Mouse (Mus musculus): ENCODE measurements around the gene Sdhaf4. TPM values are rescaled to one million over a fixed set of nuclear protein-coding genes. Genes with fewer than 3 reads are reported as not detected.

Gene Sdhaf4
- total and polyA plus RNA-seq, 3 experiments = 20.9 to 79.6 (median 40.7) TPM

- Histone ChIP-seq H3K4me3 (replicated peaks in 1 of 3; ENCODE audit: low read depth in 2 of 3, low read length in 2 of 3, poor library complexity in 1 of 3) (no peak overlapping the region), H3K36me3 (replicated peaks in 1 of 2; ENCODE audit: control insufficient read depth in 1 of 2, insufficient read depth in 1 of 2, low read length in 1 of 2) (no peaks in the 10 kb centered on the region), H3K79me2 (replicated peaks; ENCODE audit: control insufficient read depth, extremely low read depth, insufficient read depth, poor library complexity, severe bottlenecking) (no peaks in the 10 kb centered on the region), H3K4me1 (ENCODE audit: control insufficient read depth in 1 of 2, insufficient read depth in 2 of 2) (peaks cover 3 to 44% of the 10 kb centered on the region in 2 experiments), H3K9ac (ENCODE audit: insufficient read depth, low read depth) (no peak overlapping the region), H3K4me2 (ENCODE audit: insufficient read depth, low read depth, poor library complexity, severe bottlenecking) (peak overlapping the region; percentile 17), H3K27me3 (replicated peaks) (no peaks in the 10 kb centered on the region), H3K9me3 (replicated peaks; ENCODE audit: low read length) (no peaks in the 10 kb centered on the region), H3K27ac (ENCODE audit: insufficient read depth, low read depth) (peak overlapping the region; percentile 78)
- TF ChIP-seq USF2 (conservative IDR thresholded peaks at IDR 0.05; ENCODE audit: low read depth, low read length) (no peak), ZC3H11A (IDR thresholded peaks at IDR 0.05; ENCODE audit: low read depth, low read length) (no peak), ZNF384 (IDR thresholded peaks at IDR 0.05; ENCODE audit: low read depth, low read length) (peak; percentile 88), POLR2A (IDR thresholded peaks at IDR 0.05; ENCODE audit: low read depth, low read length) (peak; percentile 54; the same call in 1 of the 2 replicates), CHD1 (IDR thresholded peaks at IDR 0.05; ENCODE audit: low read depth, low read length) (peak; percentile 91; the same call in 1 of the 2 replicates), SMC3 (IDR thresholded peaks at IDR 0.05; ENCODE audit: low read depth, low read length) (peak; percentile 38), HCFC1 (IDR thresholded peaks at IDR 0.05; ENCODE audit: low read depth, low read length) (peak; percentile 36; the same call in 1 of the 2 replicates), IRF4 (IDR thresholded peaks at IDR 0.05; ENCODE audit: low read depth, low read length) (peak; percentile 90), CHD2 (IDR thresholded peaks at IDR 0.05; ENCODE audit: low read length) (peak; percentile 88), MXI1 (IDR thresholded peaks at IDR 0.05; ENCODE audit: low read depth, low read length) (peak; percentile 88; the same call in 1 of the 2 replicates), MAZ (IDR thresholded peaks at IDR 0.05; ENCODE audit: low read depth, low read length) (peak; percentile 78; the same call in 1 of the 2 replicates), BHLHE40 (IDR thresholded peaks at IDR 0.05; ENCODE audit: low read depth, low read length) (peak; percentile 91), UBTF (IDR thresholded peaks at IDR 0.05; ENCODE audit: low read depth, low read length) (no peak), NELFE (IDR thresholded peaks at IDR 0.05; ENCODE audit: low read depth, low read length) (peak; percentile 41; the same call in 1 of the 2 replicates), JUN (IDR thresholded peaks at IDR 0.05; ENCODE audit: insufficient read depth, low read depth, low read length) (peak; percentile 51), JUND (conservative IDR thresholded peaks at IDR 0.05; ENCODE audit: low read depth, low read length) (peak; percentile 70), MYC (IDR thresholded peaks at IDR 0.05; ENCODE audit: low read depth, low read length) (peak; percentile 89), CTCF (conservative IDR thresholded peaks at IDR 0.05 in 1 of 2, IDR thresholded peaks at IDR 0.05 in 1 of 2; ENCODE audit: low read depth in 2 of 2, low read length in 2 of 2) (no peak), ZKSCAN1 (IDR thresholded peaks at IDR 0.05; ENCODE audit: borderline replicate concordance, low read depth, low read length) (no peak), TCF12 (IDR thresholded peaks at IDR 0.05; ENCODE audit: low read depth, low read length) (peak; percentile 95), ELF1 (IDR thresholded peaks at IDR 0.05; ENCODE audit: low read depth, low read length) (peak; percentile 40; the same call in 1 of the 2 replicates), NRF1 (IDR thresholded peaks at IDR 0.05; ENCODE audit: low read depth, low read length) (no peak), KAT2A (IDR thresholded peaks at IDR 0.05; ENCODE audit: insufficient replicate concordance, low read length) (no peak), RCOR1 (conservative IDR thresholded peaks at IDR 0.05; ENCODE audit: low read depth, low read length) (peak; percentile 81; the same call in 1 of the 2 replicates), ETS1 (conservative IDR thresholded peaks at IDR 0.05; ENCODE audit: low read depth, low read length) (peak; percentile 96), EP300 (IDR thresholded peaks at IDR 0.05; ENCODE audit: low read length) (peak; percentile 91), ZMIZ1 (IDR thresholded peaks at IDR 0.05; ENCODE audit: low read depth, low read length) (no peak), MAFK (IDR thresholded peaks at IDR 0.05; ENCODE audit: insufficient replicate concordance, low read length) (0 out of 2 replicates have a peak, but pooled peaks have one; percentile 10), MEF2A (IDR thresholded peaks at IDR 0.05; ENCODE audit: borderline replicate concordance, low read depth, low read length) (peak; percentile 89), USF1 (IDR thresholded peaks at IDR 0.05; ENCODE audit: low read depth, low read length) (peak; percentile 6; the same call in 1 of the 2 replicates), PAX5 (IDR thresholded peaks at IDR 0.05; ENCODE audit: low read length) (no peak), POLR2AphosphoS2 (IDR thresholded peaks at IDR 0.05; ENCODE audit: low read depth, low read length) (no peak), TBP (conservative IDR thresholded peaks at IDR 0.05; ENCODE audit: low read depth, low read length) (peak; percentile 62; the same call in 1 of the 2 replicates), GABPA (IDR thresholded peaks at IDR 0.05; ENCODE audit: insufficient replicate concordance, low read depth, low read length) (no peak), SIN3A (IDR thresholded peaks at IDR 0.05; ENCODE audit: low read length) (peak; percentile 92), E2F4 (IDR thresholded peaks at IDR 0.05; ENCODE audit: insufficient replicate concordance, low read depth, low read length) (no peak), MAX (IDR thresholded peaks at IDR 0.05; ENCODE audit: low read length) (peak; percentile 88), RAD21 (IDR thresholded peaks at IDR 0.05; ENCODE audit: low read depth, low read length) (peak; percentile 17)
- dilution Hi-C loops (cut with MboI; ENCODE audit: extremely low pct_ligation_motif_present, extremely low pct_unique_long_range_greater_than_20kb, low sequenced_read_pairs) = no loop called here
- in situ Hi-C loops (cut with MboI; ENCODE audit: low pct_ligation_motif_present, low pct_unique_long_range_greater_than_20kb, low sequenced_read_pairs) = loop anchor here (25.0 kb wide), 1 partner anchor 92 kb away; no protein-coding TSS in a partner anchor
- peak; percentile 90 for DNase-seq (ENCODE audit: extremely low read depth)
These were observed 40.2 kb upstream of the Sdhaf4 start for GRCm38 (mm10) chr1:24045627-24046026.

Measured in CH12.LX (cell line).